Mouse (Mus musculus): ENCODE measurements around the gene Ganab. TPM values are rescaled to one million over a fixed set of nuclear protein-coding genes. Genes with fewer than 3 reads are reported as not detected.

Gene Ganab
- polyA plus RNA-seq, 1 experiment, result 117 TPM

DNA sequence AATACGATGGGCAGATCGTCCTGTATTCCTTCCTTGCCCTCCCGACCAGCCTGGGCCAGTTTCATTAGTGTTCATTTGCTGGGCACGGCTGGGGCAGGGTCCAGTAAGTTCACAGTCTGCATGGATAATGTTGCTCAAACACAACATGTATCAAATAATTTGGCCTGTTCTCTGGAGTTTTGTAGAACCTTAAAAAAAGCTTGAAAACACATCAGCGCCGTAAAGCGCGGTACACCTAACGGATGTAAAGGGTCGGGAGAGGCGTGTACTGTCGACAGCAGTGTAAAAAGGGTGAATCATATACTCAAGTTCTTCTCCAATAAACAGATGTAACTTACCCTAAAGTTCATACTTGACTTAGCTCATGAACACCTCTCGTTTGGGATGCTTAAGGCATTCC is 705 bp downstream of the Ganab start:
- Histone ChIP-seq H3K79me3 (ENCODE audit: low read depth) (peaks cover 66% of the 10 kb centered on the region), H3K4me3 (ENCODE audit: insufficient read depth, poor library complexity, severe bottlenecking) (peak overlapping the region; percentile 100), H3ac (ENCODE audit: control insufficient read depth, insufficient read length, low read depth) (peak overlapping the region; percentile 99), H3K79me2 (ENCODE audit: control insufficient read depth, insufficient read depth) (peaks cover 88% of the 10 kb centered on the region), H3K36me3 (ENCODE audit: control insufficient read depth, insufficient read depth) (peaks cover 61% of the 10 kb centered on the region), H3K27me3 (ENCODE audit: control insufficient read depth, insufficient read depth, insufficient read length) (no peaks in the 10 kb centered on the region)
- TF ChIP-seq USF1 (IDR thresholded peaks at IDR 0.05; ENCODE audit: low read depth) (no peak), CEBPB (IDR thresholded peaks at IDR 0.05; ENCODE audit: low read depth) (no peak), CTCF (IDR thresholded peaks at IDR 0.05; ENCODE audit: control insufficient read depth, insufficient read depth, insufficient read length) (no peak), FOSL1 (IDR thresholded peaks at IDR 0.05; ENCODE audit: insufficient read depth, low read length, poor library complexity, severe bottlenecking) (no peak), MYOD1 (IDR thresholded peaks at IDR 0.05; ENCODE audit: control insufficient read depth, insufficient read length, low read depth) (no peak), MAX (IDR thresholded peaks at IDR 0.05) (no peak), MYOG (IDR thresholded peaks at IDR 0.05; ENCODE audit: control insufficient read depth, extremely low read depth, insufficient read length) (no peak)

GRCm38 (mm10) chr19:8899079-8899478 is 1.2 kb downstream of the Ganab start:
- Histone ChIP-seq H3K36me3 (ENCODE audit: control insufficient read depth, insufficient read depth) (peaks cover 66% of the 10 kb centered on the region), H3K79me3 (ENCODE audit: low read depth) (peaks cover 61% of the 10 kb centered on the region), H3K79me2 (ENCODE audit: control insufficient read depth, insufficient read depth) (peaks cover 83% of the 10 kb centered on the region), H3ac (ENCODE audit: control insufficient read depth, insufficient read length, low read depth) (peak overlapping the region; percentile 1), H3K4me3 (ENCODE audit: insufficient read depth, poor library complexity, severe bottlenecking) (peak overlapping the region; percentile 100), H3K27me3 (ENCODE audit: control insufficient read depth, insufficient read depth, insufficient read length) (no peaks in the 10 kb centered on the region)
- TF ChIP-seq MYOG (IDR thresholded peaks at IDR 0.05; ENCODE audit: control insufficient read depth, extremely low read depth, insufficient read length), result no peak
- no peak for TF ChIP-seq FOSL1 (IDR thresholded peaks at IDR 0.05; ENCODE audit: insufficient read depth, low read length, poor library complexity, severe bottlenecking)
- no peak for TF ChIP-seq USF1 (IDR thresholded peaks at IDR 0.05; ENCODE audit: low read depth)
- no peak for TF ChIP-seq CEBPB (IDR thresholded peaks at IDR 0.05; ENCODE audit: low read depth)
- no peak for TF ChIP-seq CTCF (IDR thresholded peaks at IDR 0.05; ENCODE audit: control insufficient read depth, insufficient read depth, insufficient read length)
- TF ChIP-seq MAX (IDR thresholded peaks at IDR 0.05), result no peak
- TF ChIP-seq MYOD1 (IDR thresholded peaks at IDR 0.05; ENCODE audit: control insufficient read depth, insufficient read length, low read depth), result no peak

DNA sequence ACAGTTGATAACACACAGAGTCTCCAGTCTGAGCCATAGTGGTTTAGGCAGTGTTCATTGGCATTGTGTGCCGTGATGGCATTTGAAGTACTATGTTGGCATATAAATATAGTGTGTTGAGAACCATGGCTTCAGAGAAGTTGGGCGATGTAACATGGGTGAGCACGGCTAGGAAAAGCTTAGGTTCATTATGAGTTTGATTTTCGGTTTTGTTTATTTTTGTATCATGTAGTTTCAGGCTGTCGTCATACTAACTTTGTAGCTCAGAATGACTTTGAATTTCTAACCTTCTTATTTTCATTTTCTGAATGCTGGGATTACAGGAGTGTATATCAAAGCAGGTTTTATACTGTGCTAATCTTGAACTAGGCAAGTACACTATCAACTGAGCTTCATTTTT is 5.5 kb downstream of the Ganab start:
- peaks cover 74% of the 10 kb centered on the region for H3K36me3 ChIP-seq (ENCODE audit: control insufficient read depth, insufficient read depth)
- H3K79me2 ChIP-seq (ENCODE audit: control insufficient read depth, insufficient read depth), result peaks cover 44% of the 10 kb centered on the region
- no peak overlapping the region for H3ac ChIP-seq (ENCODE audit: control insufficient read depth, insufficient read length, low read depth)
- peaks cover 39% of the 10 kb centered on the region for H3K79me3 ChIP-seq (ENCODE audit: low read depth)
- H3K4me3 ChIP-seq (ENCODE audit: insufficient read depth, poor library complexity, severe bottlenecking), result no peak overlapping the region
- TF ChIP-seq MAX (IDR thresholded peaks at IDR 0.05) (no peak), MYOG (IDR thresholded peaks at IDR 0.05; ENCODE audit: control insufficient read depth, extremely low read depth, insufficient read length) (no peak), USF1 (IDR thresholded peaks at IDR 0.05; ENCODE audit: low read depth) (no peak), FOSL1 (IDR thresholded peaks at IDR 0.05; ENCODE audit: insufficient read depth, low read length, poor library complexity, severe bottlenecking) (no peak), CEBPB (IDR thresholded peaks at IDR 0.05; ENCODE audit: low read depth) (no peak)
- no peaks in the 10 kb centered on the region for H3K27me3 ChIP-seq (ENCODE audit: control insufficient read depth, insufficient read depth, insufficient read length)

DNA sequence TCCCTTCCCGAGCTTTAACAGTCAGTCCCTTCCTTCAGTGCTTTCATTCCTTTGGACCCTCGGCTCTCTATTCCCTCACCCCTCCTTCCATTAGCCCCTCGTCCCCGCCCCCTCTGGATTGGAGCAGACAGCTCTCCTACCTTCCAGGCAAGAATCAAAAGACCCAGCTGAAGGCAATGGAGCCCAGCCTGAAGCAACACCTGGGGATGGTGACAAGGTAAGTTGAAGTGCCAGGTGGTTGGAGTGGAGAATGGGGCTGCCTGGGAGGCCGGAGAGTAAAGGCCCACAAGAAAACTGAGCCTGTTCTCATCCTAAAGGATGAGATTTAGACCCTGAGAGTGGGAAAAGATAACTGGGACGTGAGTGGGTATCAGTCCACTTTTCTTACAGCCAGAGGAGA is 10.7 kb downstream of the Ganab start:
- H3K79me2 ChIP-seq (ENCODE audit: control insufficient read depth, insufficient read depth), result no peaks in the 10 kb centered on the region
- peaks cover 96% of the 10 kb centered on the region for H3K36me3 ChIP-seq (ENCODE audit: control insufficient read depth, insufficient read depth)
- peaks cover 3% of the 10 kb centered on the region for H3K79me3 ChIP-seq (ENCODE audit: low read depth)
- H3ac ChIP-seq (ENCODE audit: control insufficient read depth, insufficient read length, low read depth), result no peak overlapping the region
- H3K4me3 ChIP-seq (ENCODE audit: insufficient read depth, poor library complexity, severe bottlenecking), result no peak overlapping the region
- no peak for TF ChIP-seq MYOG (IDR thresholded peaks at IDR 0.05; ENCODE audit: control insufficient read depth, extremely low read depth, insufficient read length)
- TF ChIP-seq FOSL1 (IDR thresholded peaks at IDR 0.05; ENCODE audit: insufficient read depth, low read length, poor library complexity, severe bottlenecking), result no peak
- no peak for TF ChIP-seq CTCF (IDR thresholded peaks at IDR 0.05; ENCODE audit: control insufficient read depth, insufficient read depth, insufficient read length)
- no peak for TF ChIP-seq USF1 (IDR thresholded peaks at IDR 0.05; ENCODE audit: low read depth)
- no peak for TF ChIP-seq MAX (IDR thresholded peaks at IDR 0.05)
- no peak for TF ChIP-seq CEBPB (IDR thresholded peaks at IDR 0.05; ENCODE audit: low read depth)
- no peak for TF ChIP-seq MYOD1 (IDR thresholded peaks at IDR 0.05; ENCODE audit: control insufficient read depth, insufficient read length, low read depth)
- H3K27me3 ChIP-seq (ENCODE audit: control insufficient read depth, insufficient read depth, insufficient read length), result no peaks in the 10 kb centered on the region

DNA sequence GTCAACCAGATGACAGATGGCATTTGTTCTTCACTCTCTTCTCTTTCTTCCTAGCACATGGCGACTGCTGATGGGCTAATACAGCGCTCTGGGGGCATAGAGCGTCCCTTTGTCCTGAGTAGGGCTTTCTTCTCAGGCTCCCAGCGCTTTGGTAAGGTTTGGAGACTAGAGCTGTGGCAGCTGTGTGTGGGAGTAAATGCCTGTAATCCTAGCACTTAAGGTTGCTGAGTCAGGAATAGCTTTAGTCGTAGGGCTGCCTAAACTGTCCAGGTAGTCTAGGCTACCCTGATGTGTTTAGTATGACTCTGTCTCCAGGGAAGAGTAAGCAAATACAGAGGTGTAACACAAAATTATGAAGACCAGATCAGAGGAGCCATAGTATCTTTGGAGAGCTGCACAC is 13.9 kb downstream of the Ganab start:
- peaks cover 100% of the 10 kb centered on the region for H3K36me3 ChIP-seq (ENCODE audit: control insufficient read depth, insufficient read depth)

DNA sequence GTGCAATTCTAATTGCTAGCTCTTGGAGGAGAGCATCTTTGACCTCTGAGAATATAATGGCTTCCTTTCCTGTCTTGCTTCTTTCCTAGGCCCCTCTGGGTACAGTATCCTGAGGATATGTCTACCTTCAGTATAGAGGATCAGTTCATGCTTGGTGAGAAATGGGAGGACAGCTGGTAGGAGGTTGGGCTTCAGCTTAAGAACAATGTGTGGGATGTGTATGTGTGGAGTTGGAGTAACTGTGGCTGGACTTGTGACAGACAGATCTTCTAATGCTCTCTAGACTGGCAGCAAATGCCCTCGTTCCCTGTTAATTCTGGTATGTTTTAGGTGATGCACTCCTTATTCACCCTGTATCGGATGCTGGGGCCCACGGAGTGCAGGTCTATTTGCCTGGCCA is 16.3 kb downstream of the Ganab start:
- no peak for TF ChIP-seq MYOD1 (IDR thresholded peaks at IDR 0.05; ENCODE audit: control insufficient read depth, insufficient read length, low read depth)
- TF ChIP-seq MYOG (IDR thresholded peaks at IDR 0.05; ENCODE audit: control insufficient read depth, extremely low read depth, insufficient read length), result no peak
- no peak for TF ChIP-seq FOSL1 (IDR thresholded peaks at IDR 0.05; ENCODE audit: insufficient read depth, low read length, poor library complexity, severe bottlenecking)
- no peak for TF ChIP-seq CTCF (IDR thresholded peaks at IDR 0.05; ENCODE audit: control insufficient read depth, insufficient read depth, insufficient read length)
- no peak for TF ChIP-seq MAX (IDR thresholded peaks at IDR 0.05)
- no peak for TF ChIP-seq CEBPB (IDR thresholded peaks at IDR 0.05; ENCODE audit: low read depth)
- no peak for TF ChIP-seq USF1 (IDR thresholded peaks at IDR 0.05; ENCODE audit: low read depth)
- Histone ChIP-seq H3ac (ENCODE audit: control insufficient read depth, insufficient read length, low read depth) (no peak overlapping the region), H3K79me2 (ENCODE audit: control insufficient read depth, insufficient read depth) (no peaks in the 10 kb centered on the region), H3K36me3 (ENCODE audit: control insufficient read depth, insufficient read depth) (peaks cover 80% of the 10 kb centered on the region), H3K79me3 (ENCODE audit: low read depth) (no peaks in the 10 kb centered on the region), H3K4me3 (ENCODE audit: insufficient read depth, poor library complexity, severe bottlenecking) (no peak overlapping the region), H3K27me3 (ENCODE audit: control insufficient read depth, insufficient read depth, insufficient read length) (no peaks in the 10 kb centered on the region)

More for the DNA sequence above, 13.9 kb downstream of the Ganab start:
- Histone ChIP-seq H3K79me3 (ENCODE audit: low read depth) (peaks cover 3% of the 10 kb centered on the region), H3K27me3 (ENCODE audit: control insufficient read depth, insufficient read depth, insufficient read length) (no peaks in the 10 kb centered on the region), H3ac (ENCODE audit: control insufficient read depth, insufficient read length, low read depth) (no peak overlapping the region), H3K4me3 (ENCODE audit: insufficient read depth, poor library complexity, severe bottlenecking) (no peak overlapping the region), H3K79me2 (ENCODE audit: control insufficient read depth, insufficient read depth) (no peaks in the 10 kb centered on the region)
- no peak for TF ChIP-seq MYOD1 (IDR thresholded peaks at IDR 0.05; ENCODE audit: control insufficient read depth, insufficient read length, low read depth)
- TF ChIP-seq USF1 (IDR thresholded peaks at IDR 0.05; ENCODE audit: low read depth), result no peak
- TF ChIP-seq CTCF (IDR thresholded peaks at IDR 0.05; ENCODE audit: control insufficient read depth, insufficient read depth, insufficient read length), result no peak
- no peak for TF ChIP-seq MYOG (IDR thresholded peaks at IDR 0.05; ENCODE audit: control insufficient read depth, extremely low read depth, insufficient read length)
- TF ChIP-seq MAX (IDR thresholded peaks at IDR 0.05), result no peak
- no peak for TF ChIP-seq FOSL1 (IDR thresholded peaks at IDR 0.05; ENCODE audit: insufficient read depth, low read length, poor library complexity, severe bottlenecking)
